Mouse (Mus musculus): ENCODE results near the gene Rcvrn.

DNA sequence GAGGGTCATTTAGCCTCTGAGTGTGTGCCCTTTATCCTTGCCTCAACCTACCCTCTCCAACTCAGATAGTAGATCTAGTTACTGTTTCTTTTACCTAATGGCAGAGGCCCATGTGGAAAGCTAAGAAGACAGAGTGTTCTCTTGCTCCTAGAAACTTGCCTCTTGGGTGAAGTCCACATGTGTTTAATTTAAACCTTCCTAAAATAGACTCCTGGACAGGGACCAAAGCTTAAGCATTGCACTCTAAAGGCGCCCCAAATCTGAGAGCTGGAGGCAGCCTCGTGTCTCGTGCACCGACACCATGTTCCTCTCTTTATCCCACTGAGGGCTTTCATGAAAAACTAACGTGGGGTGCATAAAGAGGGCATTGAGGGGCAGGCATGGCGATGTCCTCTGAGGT lies 32.0 kb downstream of the Rcvrn start:
- TF ChIP-seq CTCF (IDR thresholded peaks at IDR 0.05; ENCODE audit: insufficient read depth, low read length) (no peak), POLR2A (IDR thresholded peaks at IDR 0.05; ENCODE audit: borderline replicate concordance, extremely low read depth, low read depth, low read length) (no peak)

Measured in lung, adult 2 months (tissue).